Mouse (Mus musculus) limb, embryonic 12.5 days (tissue): ENCODE measurements around the gene D6Ertd527e. TPM values are rescaled to one million over a fixed set of nuclear protein-coding genes. Genes with fewer than 3 reads are reported as not detected.
A peak's percentile ranks its signal among the peaks of the same experiment; 100 is the strongest.

Source experiments
- ATAC-seq: fragments of 200-750 bp; cut with Nextera tagmentation; 2 replicates; pipeline ENCODE4 v1.8.0; 2017; ENCODE audit warnings: low read depth, moderate TSS enrichment; ENCODE audit not compliant: insufficient number of reproducible peaks, insufficient read depth, low FRiP score, low TSS enrichment
- H3K27ac ChIP-seq: fragments of 300-500 bp; sonication (generic); 2 replicates; pipeline ENCODE4 v1.5.1; 2016; ENCODE audit warnings: mild to moderate bottlenecking, moderate library complexity
- H3K27me3 ChIP-seq: fragments of 300-500 bp; sonication (generic); 2 replicates; pipeline ENCODE4 v1.6.1; 2016; ENCODE audit warnings: mild to moderate bottlenecking, moderate library complexity
- H3K36me3 ChIP-seq: fragments of 300-500 bp; sonication (generic); 2 replicates; pipeline ENCODE4 v1.6.1; 2016; ENCODE audit warnings: mild to moderate bottlenecking, moderate library complexity
- H3K4me1 ChIP-seq: fragments of 300-500 bp; sonication (generic); replicated peaks from 2 replicates; pipeline ENCODE4 v1.6.1; 2016
- H3K4me2 ChIP-seq: fragments of 300-500 bp; sonication (generic); 2 replicates; pipeline ENCODE4 v1.6.1; 2016; ENCODE audit warnings: mild to moderate bottlenecking, moderate library complexity
- H3K4me3 ChIP-seq: fragments of 300-500 bp; sonication (generic); replicated peaks from 2 replicates; pipeline ENCODE4 v1.5.1; 2016; ENCODE audit warnings: mild to moderate bottlenecking
- H3K9ac ChIP-seq: fragments of 300-500 bp; sonication (generic); replicated peaks from 2 replicates; pipeline ENCODE4 v1.6.1; 2016; ENCODE audit warnings: mild to moderate bottlenecking, moderate library complexity
- H3K9me3 ChIP-seq: fragments of 300-500 bp; sonication (generic); 2 replicates; pipeline ENCODE4 v1.6.1; 2016; ENCODE audit warnings: mild to moderate bottlenecking, moderate library complexity
- WGBS: fragments of 180-500 bp; shearing (Covaris S2); methylation state at CpG from one replicate; pipeline ENCODE4 v1.1.7; 2016; 5-methylcytosine and 5-hydroxymethylcytosine counted together
- polyA plus RNA-seq: library from polyadenylated mRNA; unstranded; fragments of >200 nt; fragmentation: Nextera tagmentation; extraction: Ambion mirVana; gene quantifications from 2 replicates; pipeline ENCODE4 v1.2.1, GENCODE M21; 2016

The D6Ertd527e gene
- polyA plus RNA-seq, 1 experiment from 2014 or later = 0.48 TPM

DNA sequence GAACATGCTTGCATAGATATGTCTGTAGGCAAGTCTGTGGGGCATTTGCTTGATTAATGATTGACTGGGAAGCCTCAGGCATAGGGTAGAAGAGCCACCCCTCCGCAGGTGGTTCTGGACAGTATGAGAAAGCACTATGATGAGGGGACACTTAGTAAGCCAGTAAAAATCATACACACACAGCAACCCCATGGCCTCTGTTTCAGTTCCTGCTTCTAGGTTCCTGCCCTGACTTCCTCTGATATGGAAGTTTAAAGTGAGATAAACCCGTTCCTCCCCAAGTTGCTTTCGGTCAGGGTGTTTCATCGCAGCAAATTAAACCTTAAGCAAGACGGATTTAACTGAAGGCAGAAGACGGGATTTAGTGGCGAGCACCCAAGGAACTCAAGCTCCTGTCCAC lies 26.1 kb downstream of the D6Ertd527e start:
- no peak for ATAC-seq
- H3K27ac ChIP-seq = no peak overlapping the region
- H3K4me3 ChIP-seq = no peak overlapping the region
- peaks cover 21% of the 10 kb centered on the region for H3K36me3 ChIP-seq
- H3K4me2 ChIP-seq = no peak overlapping the region
- no peaks in the 10 kb centered on the region for H3K27me3 ChIP-seq
- H3K9me3 ChIP-seq = no peaks in the 10 kb centered on the region
- 96% methylated on average over 7 of the region's 7 CpGs for WGBS
- H3K9ac ChIP-seq = no peak overlapping the region
- H3K4me1 ChIP-seq = peaks cover 8% of the 10 kb centered on the region; the same call in 1 of the 2 replicates

DNA sequence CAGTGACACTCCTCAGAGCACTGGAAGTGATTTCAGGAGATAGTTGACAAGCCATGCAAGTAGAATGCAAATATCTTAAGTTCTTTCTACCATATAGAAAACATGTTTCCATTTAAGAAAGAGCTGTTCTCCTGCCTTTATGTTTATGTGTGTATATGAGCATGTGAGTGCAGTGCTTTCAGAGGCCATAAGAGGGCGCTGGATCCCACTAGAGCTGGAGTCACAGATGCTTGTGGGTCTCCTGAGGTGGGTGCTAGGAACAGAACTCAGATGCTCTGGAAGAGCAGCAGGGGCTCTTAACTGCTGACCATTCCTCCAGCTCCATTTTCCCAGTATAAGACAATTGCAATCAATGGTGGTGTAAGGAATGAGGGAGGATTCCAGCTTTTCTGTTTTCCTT lies 26.5 kb downstream of the D6Ertd527e start:
- no peak overlapping the region for H3K4me3 ChIP-seq
- ATAC-seq = no peak
- no peak overlapping the region for H3K4me2 ChIP-seq
- peaks cover 25% of the 10 kb centered on the region for H3K36me3 ChIP-seq
- 74% methylated on average over 1 of the region's 1 CpGs for WGBS
- peaks cover 8% of the 10 kb centered on the region; the same call in 1 of the 2 replicates for H3K4me1 ChIP-seq
- H3K9ac ChIP-seq = no peak overlapping the region
- no peaks in the 10 kb centered on the region for H3K27me3 ChIP-seq
- no peak overlapping the region for H3K27ac ChIP-seq
- H3K9me3 ChIP-seq = no peaks in the 10 kb centered on the region

DNA sequence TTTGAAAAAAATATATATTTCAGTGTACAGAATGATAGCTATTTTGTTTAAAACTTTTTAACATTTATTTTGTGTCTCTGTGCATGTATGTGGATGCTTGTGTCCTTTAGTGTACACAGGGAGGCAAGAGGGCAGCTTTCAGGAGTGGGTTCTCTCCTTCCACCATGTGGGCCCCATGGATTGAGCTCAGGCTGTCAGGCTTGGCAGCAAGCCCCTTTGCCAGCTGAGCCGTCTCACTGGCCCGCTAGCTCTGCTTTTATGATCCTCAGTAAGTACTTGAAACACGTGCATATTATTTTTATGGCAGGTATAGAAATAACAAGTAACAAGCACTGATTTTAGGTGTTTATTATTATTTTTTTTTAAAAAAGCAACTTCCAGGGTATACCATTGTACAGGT lies 29.0 kb downstream of the D6Ertd527e start:
- 58% methylated on average over 3 of the region's 3 CpGs for WGBS
- Histone ChIP-seq H3K9me3 (no peaks in the 10 kb centered on the region), H3K36me3 (peaks cover 39% of the 10 kb centered on the region), H3K27me3 (no peaks in the 10 kb centered on the region), H3K27ac (no peak overlapping the region), H3K4me1 (no peaks in the 10 kb centered on the region), H3K4me2 (no peak overlapping the region), H3K4me3 (no peak overlapping the region), H3K9ac (no peak overlapping the region)
- ATAC-seq = no peak

DNA sequence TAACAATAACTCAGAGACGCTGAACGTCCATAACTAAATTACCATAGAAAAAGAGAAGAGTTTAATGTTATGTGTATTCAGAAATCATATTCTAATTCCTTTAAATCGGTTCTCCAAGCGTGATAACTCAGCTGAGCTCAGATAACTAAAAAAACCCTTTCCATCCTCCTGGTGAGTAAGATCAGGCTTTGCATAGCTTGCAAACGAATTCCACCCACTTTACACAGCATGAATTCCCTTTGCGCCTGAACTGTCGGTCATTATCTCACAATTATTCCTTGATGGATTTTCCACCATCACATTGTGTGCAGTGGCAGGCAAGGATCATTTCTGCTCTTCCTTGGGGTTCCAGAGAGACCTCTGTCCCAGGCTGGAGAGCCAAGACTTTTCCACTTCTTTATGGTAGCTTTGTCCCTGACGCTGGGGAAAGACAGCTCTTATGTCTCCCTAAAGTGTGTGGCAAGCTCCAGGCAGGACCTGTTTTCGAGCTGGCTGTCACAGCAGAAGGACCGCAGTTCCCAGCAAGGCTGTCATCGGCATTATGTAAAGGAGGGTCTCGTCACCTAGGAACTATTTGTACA lies 29.5 kb downstream of the D6Ertd527e start:
- Histone ChIP-seq H3K27me3 (no peaks in the 10 kb centered on the region), H3K4me3 (no peak overlapping the region), H3K27ac (0 out of 2 replicates have a peak overlapping the region, but pooled peaks have one; percentile 17), H3K9me3 (no peaks in the 10 kb centered on the region), H3K36me3 (peaks cover 39% of the 10 kb centered on the region), H3K4me1 (no peaks in the 10 kb centered on the region), H3K9ac (no peak overlapping the region), H3K4me2 (no peak overlapping the region)
- 73% methylated on average over 12 of the region's 12 CpGs for WGBS
- no peak for ATAC-seq

DNA sequence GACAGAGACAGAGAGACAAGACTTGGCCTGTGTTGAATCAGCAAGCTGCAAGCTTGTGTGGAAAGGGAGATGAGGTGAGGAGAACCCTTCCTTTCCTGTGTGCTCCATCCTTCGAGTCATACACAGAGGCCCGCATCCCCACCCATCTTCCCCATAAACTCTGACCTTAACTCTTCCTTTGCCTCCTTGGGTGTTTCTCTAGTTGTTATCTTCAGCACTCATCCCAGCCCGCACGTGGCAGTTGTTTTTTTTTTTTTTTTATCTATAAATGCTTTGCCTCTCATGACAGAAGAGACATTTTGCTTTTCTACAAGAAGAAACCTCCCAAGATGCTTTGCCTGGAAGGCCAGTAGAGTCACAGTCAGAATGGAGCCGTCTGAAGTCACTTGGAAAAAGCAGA lies 33.9 kb downstream of the D6Ertd527e start:
- Histone ChIP-seq H3K4me3 (no peak overlapping the region), H3K27me3 (no peaks in the 10 kb centered on the region), H3K27ac (no peak overlapping the region), H3K9ac (no peak overlapping the region), H3K9me3 (no peaks in the 10 kb centered on the region), H3K36me3 (peaks cover 35% of the 10 kb centered on the region), H3K4me2 (no peak overlapping the region), H3K4me1 (peaks cover 21% of the 10 kb centered on the region)
- WGBS = 93% methylated on average over 5 of the region's 5 CpGs
- no peak for ATAC-seq

DNA sequence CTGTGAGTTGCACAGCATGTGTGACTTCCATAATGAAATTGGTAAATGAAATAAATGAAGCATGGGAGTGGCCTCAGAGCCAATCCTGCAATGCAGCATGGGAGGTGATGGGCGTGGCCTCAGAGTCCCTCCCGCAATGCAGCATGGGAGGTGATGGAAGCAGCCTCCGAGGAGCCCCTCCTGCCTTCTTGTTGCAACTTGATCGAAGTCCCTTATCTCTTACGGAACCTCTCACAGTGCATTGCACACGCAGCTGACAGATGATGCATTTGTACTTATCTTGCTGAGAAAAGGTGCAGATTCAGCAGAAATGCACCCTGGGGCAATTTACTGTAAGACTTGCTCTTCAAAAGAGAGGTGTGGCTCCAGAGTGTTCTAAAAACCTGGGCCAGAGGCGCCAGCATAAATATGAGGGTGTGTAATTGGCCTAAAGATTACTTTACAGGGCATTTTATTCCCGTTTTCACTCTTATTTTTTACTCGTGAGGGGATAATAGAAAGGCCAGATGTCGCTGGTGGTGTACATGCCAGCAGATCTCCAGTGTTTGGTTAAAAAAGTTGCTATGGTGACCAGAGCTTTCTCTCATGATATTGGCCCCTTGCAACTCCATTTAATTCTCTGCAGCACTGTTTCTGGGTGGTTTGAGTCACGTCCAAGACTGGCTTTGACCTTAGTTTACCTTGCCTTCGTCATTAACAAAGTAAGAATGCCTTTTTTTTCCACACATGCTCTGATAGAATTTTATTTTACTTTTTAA lies 35.4 kb downstream of the D6Ertd527e start:
- H3K4me1 ChIP-seq = peaks cover 27% of the 10 kb centered on the region
- no peak for ATAC-seq
- WGBS = 59% methylated on average over 12 of the region's 12 CpGs
- H3K4me2 ChIP-seq = no peak overlapping the region
- H3K36me3 ChIP-seq = peaks cover 25% of the 10 kb centered on the region
- no peak overlapping the region for H3K4me3 ChIP-seq
- 0 out of 2 replicates have a peak overlapping the region, but pooled peaks have one; percentile 26 for H3K27ac ChIP-seq
- H3K9ac ChIP-seq = no peak overlapping the region
- no peaks in the 10 kb centered on the region for H3K9me3 ChIP-seq
- no peaks in the 10 kb centered on the region for H3K27me3 ChIP-seq

DNA sequence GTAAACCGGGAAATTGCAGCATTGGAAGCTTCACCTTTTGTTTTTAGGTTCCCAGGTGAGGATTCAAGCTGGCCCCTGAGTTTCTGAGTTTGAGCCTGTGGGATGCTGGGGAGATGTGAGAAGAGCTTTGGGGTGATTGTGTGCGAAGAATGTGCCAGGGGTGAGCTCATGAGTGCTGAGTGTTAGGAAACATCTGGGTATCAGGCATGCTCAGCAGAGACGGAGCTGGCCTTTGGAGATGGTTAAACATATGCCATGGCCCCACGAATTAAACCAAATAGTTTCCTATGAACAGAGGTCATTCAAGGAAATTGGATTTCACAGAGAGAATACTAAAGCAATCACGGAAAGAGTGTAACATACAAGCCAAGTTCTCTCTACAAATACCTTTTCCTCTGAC lies 37.7 kb downstream of the D6Ertd527e start:
- Histone ChIP-seq H3K9ac (no peak overlapping the region), H3K4me1 (peaks cover 27% of the 10 kb centered on the region), H3K4me3 (no peak overlapping the region), H3K27me3 (no peaks in the 10 kb centered on the region), H3K9me3 (no peaks in the 10 kb centered on the region; the same call in 1 of the 2 replicates), H3K36me3 (peaks cover 6% of the 10 kb centered on the region; the same call in 1 of the 2 replicates), H3K4me2 (no peak overlapping the region), H3K27ac (no peak overlapping the region)
- no peak for ATAC-seq
- WGBS = 70% methylated on average over 5 of the region's 5 CpGs

DNA sequence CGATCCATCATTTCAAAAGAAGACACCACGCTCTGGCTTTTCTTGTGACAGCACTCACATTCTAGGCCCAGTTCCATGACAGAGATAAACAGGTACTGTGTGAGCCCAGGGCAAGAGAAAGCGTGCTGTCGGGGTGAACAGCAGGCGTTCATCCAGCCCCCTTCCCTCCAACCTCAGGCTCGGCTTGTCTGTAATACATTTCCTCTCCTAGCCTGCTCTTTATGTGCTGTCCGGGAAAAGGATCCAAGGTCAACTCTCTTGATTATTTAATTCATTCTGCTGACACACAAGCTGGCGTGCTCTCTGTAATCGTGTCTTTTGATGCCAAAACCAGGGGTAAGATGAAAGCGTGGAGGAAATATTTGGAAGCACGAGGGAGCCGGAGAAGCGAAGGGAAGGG lies 39.0 kb downstream of the D6Ertd527e start:
- Histone ChIP-seq H3K27me3 (no peaks in the 10 kb centered on the region), H3K9me3 (no peaks in the 10 kb centered on the region; the same call in 1 of the 2 replicates), H3K4me1 (peaks cover 31% of the 10 kb centered on the region), H3K9ac (no peak overlapping the region), H3K27ac (no peak overlapping the region), H3K4me3 (no peak overlapping the region), H3K4me2 (no peak overlapping the region), H3K36me3 (0 out of 2 replicates have a peak, but pooled peaks cover 3% of the 10 kb centered on the region)
- WGBS = 73% methylated on average over 13 of the region's 13 CpGs
- ATAC-seq = no peak

DNA sequence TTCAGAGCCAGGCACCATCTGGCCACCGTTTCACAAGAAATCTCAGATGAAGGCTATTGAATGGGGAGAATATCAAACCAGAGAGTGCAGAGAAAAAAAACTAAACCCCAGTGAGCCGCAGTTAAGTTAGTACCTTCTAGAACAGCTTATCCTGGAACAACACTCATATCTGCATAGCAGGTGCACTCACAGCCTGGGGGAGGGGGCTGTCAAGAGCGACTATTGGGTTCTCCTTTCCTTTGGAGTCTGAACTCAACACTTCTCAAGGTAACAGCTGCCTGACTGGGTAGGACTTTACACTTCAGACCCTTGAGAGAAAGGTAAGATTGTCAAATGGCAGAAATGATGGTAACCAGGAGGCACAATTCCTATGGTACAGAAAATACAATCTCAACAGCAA lies 43.4 kb downstream of the D6Ertd527e start:
- 68% methylated on average over 3 of the region's 3 CpGs for WGBS
- Histone ChIP-seq H3K9me3 (no peaks in the 10 kb centered on the region; the same call in 1 of the 2 replicates), H3K27me3 (no peaks in the 10 kb centered on the region), H3K4me1 (peaks cover 29% of the 10 kb centered on the region), H3K9ac (no peak overlapping the region), H3K4me2 (no peak overlapping the region), H3K36me3 (peaks cover 20% of the 10 kb centered on the region), H3K4me3 (no peak overlapping the region), H3K27ac (no peak overlapping the region)
- no peak for ATAC-seq

DNA sequence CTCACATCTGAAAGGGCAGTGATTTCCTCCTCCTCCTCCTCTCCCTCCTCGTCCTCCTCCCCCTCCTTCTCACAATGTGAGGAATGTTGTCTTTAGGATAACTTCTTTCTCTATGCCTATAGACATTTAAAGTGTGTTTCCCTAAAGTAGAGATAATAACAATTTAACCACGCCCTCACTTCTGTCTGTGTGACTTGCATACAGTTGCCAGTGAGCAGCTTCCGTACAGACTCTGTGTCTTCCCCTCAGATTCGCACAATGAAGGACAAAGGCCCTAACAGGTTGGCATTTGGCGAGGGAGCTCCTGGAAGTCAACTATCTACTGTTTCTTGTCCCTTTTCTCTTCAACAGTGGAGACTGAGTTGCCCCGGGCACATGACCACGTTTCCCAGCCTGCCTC lies 45.9 kb downstream of the D6Ertd527e start:
- no peaks in the 10 kb centered on the region for H3K27me3 ChIP-seq
- ATAC-seq = no peak
- peaks cover 32% of the 10 kb centered on the region for H3K36me3 ChIP-seq
- no peaks in the 10 kb centered on the region; the same call in 1 of the 2 replicates for H3K9me3 ChIP-seq
- H3K4me2 ChIP-seq = no peak overlapping the region
- peaks cover 33% of the 10 kb centered on the region for H3K4me1 ChIP-seq
- 83% methylated on average over 7 of the region's 7 CpGs for WGBS
- no peak overlapping the region for H3K4me3 ChIP-seq
- no peak overlapping the region for H3K27ac ChIP-seq
- no peak overlapping the region for H3K9ac ChIP-seq

DNA sequence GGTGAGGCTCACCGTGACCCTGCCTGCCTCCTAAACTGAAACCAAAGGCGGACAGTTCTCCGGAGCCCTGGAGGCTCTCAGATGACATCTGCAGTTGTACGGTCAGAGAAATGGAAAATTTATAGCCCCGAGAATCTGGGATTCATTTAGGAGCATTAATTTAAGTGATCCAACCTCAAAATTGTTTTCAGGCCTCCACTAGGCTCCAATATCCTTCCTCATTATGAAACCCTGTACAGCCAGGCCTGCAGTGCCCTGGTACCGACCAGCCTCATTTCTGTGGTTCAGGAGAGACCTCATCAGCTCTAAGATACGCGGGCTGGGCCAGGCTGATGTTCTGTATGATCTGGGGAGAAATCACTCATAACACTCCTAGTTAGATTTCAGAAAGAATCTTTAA lies 46.9 kb downstream of the D6Ertd527e start:
- peak overlapping the region; percentile 29; the same call in 1 of the 2 replicates for H3K27ac ChIP-seq
- ATAC-seq = no peak
- no peaks in the 10 kb centered on the region for H3K27me3 ChIP-seq
- no peak overlapping the region for H3K4me3 ChIP-seq
- H3K4me2 ChIP-seq = no peak overlapping the region
- H3K4me1 ChIP-seq = peaks cover 33% of the 10 kb centered on the region
- peaks cover 35% of the 10 kb centered on the region for H3K36me3 ChIP-seq
- no peaks in the 10 kb centered on the region for H3K9me3 ChIP-seq
- H3K9ac ChIP-seq = no peak overlapping the region
- 35% methylated on average over 8 of the region's 8 CpGs for WGBS
